Mouse (Mus musculus) brain, embryonic 14.5 days (tissue): Measurements from ENCODE around the gene Myb. TPM values are rescaled to one million over a fixed set of nuclear protein-coding genes. Genes with fewer than 3 reads are reported as not detected.

ENCODE experiments used
- DNase-seq: peaks from one replicate; pipeline ENCODE4 v3.0.0-alpha.2; 2011; ENCODE audit warnings: low read depth
- CTCF ChIP-seq: fragments of 200-500 bp; IDR thresholded peaks from 2 replicates; pipeline ENCODE4 v1.5.1; 2012; ENCODE audit warnings: inconsistent platforms, mild to moderate bottlenecking, moderate library complexity, borderline replicate concordance; ENCODE audit not compliant: insufficient read depth, insufficient read length; ENCODE audit errors: extremely low read depth
- POLR2A ChIP-seq: fragments of 200-500 bp; IDR thresholded peaks from 2 replicates; pipeline ENCODE4 v1.6.1; 2012; ENCODE audit warnings: mild to moderate bottlenecking, inconsistent platforms, borderline replicate concordance; ENCODE audit not compliant: poor library complexity, insufficient read depth, insufficient read length, severe bottlenecking; ENCODE audit errors: extremely low read depth
- polyA plus RNA-seq: library from polyadenylated mRNA; depleted of rRNA; stranded (reverse); fragments of >200 nt; gene quantifications from 2 replicates; pipeline ENCODE4 v1.2.3, GENCODE M21; 2012; rRNA removed

Myb gene
- polyA plus RNA-seq, 1 experiment = 4.8 TPM

DNA sequence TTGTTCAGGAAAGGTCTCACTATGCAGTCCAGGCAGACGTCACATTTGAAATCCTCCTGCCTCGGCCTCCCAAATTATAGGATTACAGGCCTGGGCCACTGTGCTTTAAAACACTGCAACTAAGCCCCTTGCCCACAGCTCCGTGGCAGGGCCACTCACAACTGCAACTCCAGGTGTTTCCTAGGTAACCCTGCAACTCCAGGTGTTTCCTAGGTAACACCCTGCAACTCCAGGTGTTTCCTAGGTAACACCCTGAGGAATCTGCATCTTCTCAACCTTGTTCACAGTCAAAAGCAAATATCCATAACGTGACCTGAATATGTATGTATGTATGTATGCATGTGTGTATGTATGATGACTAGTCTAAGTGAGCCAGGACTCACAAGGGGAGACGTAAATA, 75.7 kb downstream of the Myb start:
- no peak for TF ChIP-seq POLR2A
- no peak for TF ChIP-seq CTCF
- DNase-seq = no peak

DNA sequence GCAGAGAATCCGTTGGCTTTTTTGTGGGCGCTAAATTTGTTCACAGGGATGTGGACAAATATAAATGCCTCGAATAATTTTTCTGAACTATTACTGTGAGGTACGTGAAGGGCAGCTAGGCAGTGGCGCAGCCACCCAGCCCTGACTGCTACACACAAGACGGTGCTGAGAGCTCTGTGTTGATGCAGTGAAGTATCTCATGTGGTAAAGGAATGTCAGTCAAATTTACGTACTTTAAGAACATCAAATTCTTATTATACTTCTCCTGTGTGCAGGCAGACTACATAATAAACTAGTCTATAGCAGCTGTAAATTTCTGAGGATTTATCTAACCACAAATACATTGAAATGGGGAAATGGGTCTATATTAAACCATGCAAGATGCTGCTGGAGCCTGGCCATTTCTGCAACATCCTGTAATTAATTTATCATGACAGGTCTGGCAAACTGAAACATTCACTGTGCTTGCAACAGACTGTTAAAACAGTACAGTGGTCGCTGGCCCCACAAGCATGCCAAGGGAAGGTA, 77.3 kb downstream of the Myb start:
- no peak for TF ChIP-seq CTCF
- TF ChIP-seq POLR2A = no peak
- DNase-seq = peak; percentile 63

- DNase-seq = peak; percentile 93
- TF ChIP-seq CTCF (no peak), POLR2A (no peak)
Measured at GRCm38 (mm10) chr10:21082447-21082846, 78.3 kb downstream of the Myb start.

DNA sequence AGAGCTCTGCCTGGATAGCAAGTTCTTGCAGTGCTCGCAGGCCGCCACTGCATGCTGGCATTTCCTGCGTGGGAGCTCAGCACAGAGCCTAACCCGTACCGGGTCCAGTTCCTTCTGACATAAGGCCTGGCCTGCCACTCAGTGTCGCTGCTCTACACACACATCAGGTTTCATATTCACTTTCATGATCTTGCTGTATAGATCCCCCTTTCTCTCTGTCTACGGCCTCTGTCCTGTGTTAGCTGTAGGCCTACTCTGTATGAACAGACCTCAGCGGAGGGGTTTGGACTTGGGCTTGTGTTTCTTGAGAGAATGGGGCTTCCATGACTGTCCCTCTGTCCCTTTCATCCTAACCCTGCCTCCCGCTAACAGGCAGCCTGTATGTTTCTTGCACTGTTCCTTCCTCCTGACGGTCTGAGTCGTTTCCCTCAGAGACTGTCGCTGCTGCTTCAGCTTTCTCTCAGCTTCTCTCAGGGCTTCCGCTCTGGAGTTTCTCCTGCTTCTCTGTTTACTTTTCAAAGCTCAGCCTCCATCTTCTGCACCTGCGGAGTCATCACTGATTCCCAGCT, 83.5 kb downstream of the Myb start:
- TF ChIP-seq POLR2A (no peak), CTCF (no peak)
- DNase-seq = no peak

GRCm38 (mm10) chr10:21076731-21077130, 84.1 kb downstream of the Myb start:
- no peak for TF ChIP-seq CTCF
- no peak for TF ChIP-seq POLR2A

GRCm38 (mm10) chr10:21076137-21076536, 84.6 kb downstream of the Myb start:
- no peak for DNase-seq
- TF ChIP-seq POLR2A = no peak
- no peak for TF ChIP-seq CTCF

More at GRCm38 (mm10) chr10:21076731-21077130, 84.1 kb downstream of the Myb start:
- no peak for DNase-seq

Other genes starting within 250 kb of the Myb start
- 136 and 152 TPM in 2 replicates for gene Ahi1, start 208.4 kb downstream of the Myb start, polyA plus RNA-seq
- 42.9 and 56.6 TPM in 2 replicates for gene Hbs1l, start 135.0 kb upstream of the Myb start, polyA plus RNA-seq
- gene Aldh8a1, start 216.3 kb upstream of the Myb start, polyA plus RNA-seq = 0.08 and 0.29 TPM in 2 replicates